Mouse (Mus musculus): ENCODE data around the gene Tmprss9. TPM values are rescaled to one million over a fixed set of nuclear protein-coding genes. Genes with fewer than 3 reads are reported as not detected.
A peak's percentile ranks its signal among the peaks of the same experiment; 100 is the strongest.

Tmprss9 gene
- total and polyA plus RNA-seq, 3 experiments = 0.15 to 0.25 TPM; not detected in 1

DNA sequence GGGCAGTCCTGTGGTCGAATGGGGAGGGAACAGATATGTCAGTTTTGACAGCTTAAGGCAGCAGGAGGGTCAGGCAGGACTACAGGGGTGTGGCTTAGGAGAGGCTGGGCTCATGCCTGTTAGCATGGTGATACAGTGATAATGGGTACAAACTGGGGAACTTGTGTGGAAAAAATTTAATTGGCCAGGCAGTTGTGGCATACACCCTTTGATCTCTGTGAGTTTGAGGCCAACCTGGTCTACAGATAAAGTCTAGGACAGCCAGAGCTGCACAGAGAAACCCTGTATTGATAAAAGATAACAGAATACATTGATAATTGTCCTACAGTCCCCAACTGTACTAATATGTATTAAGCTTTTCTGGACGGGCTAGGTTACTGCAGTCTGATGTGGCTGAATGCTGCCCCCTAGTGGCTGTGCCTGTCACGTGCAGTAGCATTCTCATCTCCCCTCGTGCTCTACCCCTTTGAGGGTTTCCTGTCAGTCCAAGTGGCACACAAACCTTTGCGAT lies 8.5 kb downstream of the Tmprss9 start (continued):
- TF ChIP-seq CHD1 (IDR thresholded peaks at IDR 0.05; ENCODE audit: low read depth, low read length) = no peak

DNA sequence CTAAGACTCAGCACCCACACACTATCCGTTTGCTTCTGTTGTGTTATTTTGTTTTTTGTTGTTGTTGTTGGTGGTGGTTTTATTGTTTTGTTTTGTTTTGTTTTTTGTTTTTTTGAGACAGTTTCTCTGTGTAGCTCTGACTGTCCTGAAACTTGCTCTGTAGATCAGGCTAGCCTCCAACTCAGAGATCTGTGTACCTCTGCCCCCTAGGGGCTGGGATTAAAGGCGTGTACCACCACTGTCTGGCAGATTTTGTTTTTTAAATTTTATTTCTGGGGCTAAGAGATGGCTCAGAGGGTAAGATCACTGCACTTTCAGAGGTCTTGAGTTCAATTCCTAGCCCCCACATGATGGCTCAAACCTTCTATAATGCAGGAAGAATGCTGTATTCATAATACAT lies 9.3 kb downstream of the Tmprss9 start:
- no peaks in the 10 kb centered on the region for H3K27me3 ChIP-seq (ENCODE audit: control insufficient read depth in 1 of 2, insufficient read depth in 2 of 2, low read length in 2 of 2)
- H3K9ac ChIP-seq (ENCODE audit: control insufficient read depth, low read depth, low read length, poor library complexity, severe bottlenecking) = no peak overlapping the region
- H3K4me3 ChIP-seq (ENCODE audit: control insufficient read depth in 1 of 2, insufficient read depth in 1 of 2, low read depth in 2 of 2, low read length in 2 of 2) = no peak overlapping the region
- H3K79me2 ChIP-seq (ENCODE audit: control insufficient read depth, insufficient read depth, low read length, poor library complexity) = no peaks in the 10 kb centered on the region
- no peak overlapping the region for H3K27ac ChIP-seq (ENCODE audit: control insufficient read depth, low read depth, low read length)
- peaks cover 2 to 11% of the 10 kb centered on the region in 2 experiments; a peak in 3 of 4 replicates for H3K4me1 ChIP-seq (ENCODE audit: control insufficient read depth in 1 of 2, insufficient read depth in 2 of 2, low read length in 2 of 2)
- DNase-seq (ENCODE audit: low read depth, low spot score) = peak; percentile 63
- H3K9me3 ChIP-seq (replicated peaks; ENCODE audit: insufficient read depth, low read length) = no peaks in the 10 kb centered on the region
- no peaks in the 10 kb centered on the region for H3K36me3 ChIP-seq (ENCODE audit: control insufficient read depth in 1 of 2, insufficient read depth in 2 of 2, low read length in 2 of 2)
- TF ChIP-seq POLR2AphosphoS5 (IDR thresholded peaks at IDR 0.05; ENCODE audit: borderline replicate concordance, low read depth, low read length) (no peak), TCF12 (IDR thresholded peaks at IDR 0.05; ENCODE audit: low read depth, low read length) (no peak), CHD1 (IDR thresholded peaks at IDR 0.05; ENCODE audit: low read depth, low read length) (no peak), CTCF (IDR thresholded peaks at IDR 0.05 in 2 of 3, conservative IDR thresholded peaks at IDR 0.05 in 1 of 3; ENCODE audit: control insufficient read depth in 1 of 3, insufficient read depth in 1 of 3, low read depth in 2 of 3, low read length in 3 of 3, poor library complexity in 1 of 3, severe bottlenecking in 1 of 3) (peak in 2 of 3 experiments; percentile 50 to 60; a peak in 4 of 6 replicates), ZC3H11A (IDR thresholded peaks at IDR 0.05; ENCODE audit: low read depth, low read length) (0 out of 2 replicates have a peak, but pooled peaks have one; percentile 12), MAFK (IDR thresholded peaks at IDR 0.05; ENCODE audit: borderline replicate concordance, low read depth, low read length) (no peak), SMC3 (IDR thresholded peaks at IDR 0.05; ENCODE audit: low read depth, low read length) (peak; percentile 52), ETS1 (IDR thresholded peaks at IDR 0.05; ENCODE audit: low read depth, low read length) (no peak), USF1 (IDR thresholded peaks at IDR 0.05; ENCODE audit: low read depth, low read length) (no peak), NRF1 (IDR thresholded peaks at IDR 0.05; ENCODE audit: insufficient read depth, low read depth, low read length, poor library complexity, severe bottlenecking) (no peak), BHLHE40 (IDR thresholded peaks at IDR 0.05; ENCODE audit: borderline replicate concordance, low read depth, low read length) (no peak), MEF2A (IDR thresholded peaks at IDR 0.05; ENCODE audit: extremely low read depth, insufficient replicate concordance, low read depth, low read length, poor library complexity, severe bottlenecking) (no peak), RAD21 (IDR thresholded peaks at IDR 0.05; ENCODE audit: low read depth, low read length) (peak; percentile 30), MYC (IDR thresholded peaks at IDR 0.05; ENCODE audit: low read depth, low read length) (no peak)

DNA sequence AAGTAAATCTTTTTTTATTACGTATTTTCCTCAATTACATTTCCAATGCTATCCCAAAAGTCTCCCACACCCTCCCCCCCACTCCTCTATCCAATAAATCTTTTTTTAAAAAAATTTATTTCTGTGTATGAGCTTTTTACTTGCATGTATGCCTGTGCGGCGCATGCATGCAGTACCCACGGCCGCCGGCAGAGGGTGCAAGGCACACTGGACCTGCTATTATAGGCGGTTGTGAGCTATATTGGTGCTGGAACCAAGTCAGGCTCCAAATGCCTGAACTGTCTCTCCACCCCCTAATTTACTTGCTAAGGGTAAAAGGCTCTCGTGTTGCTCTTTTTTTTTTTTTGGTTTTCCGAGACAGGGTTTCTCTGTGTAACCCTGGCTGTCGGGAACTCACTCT lies 9.7 kb downstream of the Tmprss9 start:
- Histone ChIP-seq H3K36me3 (ENCODE audit: control insufficient read depth in 1 of 2, insufficient read depth in 2 of 2, low read length in 2 of 2) (no peaks in the 10 kb centered on the region), H3K79me2 (ENCODE audit: control insufficient read depth, insufficient read depth, low read length, poor library complexity) (no peaks in the 10 kb centered on the region), H3K4me3 (ENCODE audit: control insufficient read depth in 1 of 2, insufficient read depth in 1 of 2, low read depth in 2 of 2, low read length in 2 of 2) (no peak overlapping the region), H3K9me3 (replicated peaks; ENCODE audit: insufficient read depth, low read length) (no peaks in the 10 kb centered on the region), H3K9ac (ENCODE audit: control insufficient read depth, low read depth, low read length, poor library complexity, severe bottlenecking) (no peak overlapping the region), H3K27ac (ENCODE audit: control insufficient read depth, low read depth, low read length) (no peak overlapping the region), H3K4me1 (ENCODE audit: control insufficient read depth in 1 of 2, insufficient read depth in 2 of 2, low read length in 2 of 2) (peaks cover 2 to 11% of the 10 kb centered on the region in 2 experiments; a peak in 3 of 4 replicates), H3K27me3 (ENCODE audit: control insufficient read depth in 1 of 2, insufficient read depth in 2 of 2, low read length in 2 of 2) (no peaks in the 10 kb centered on the region)
- peak; percentile 86 for DNase-seq (ENCODE audit: low read depth, low spot score)
- TF ChIP-seq POLR2A (IDR thresholded peaks at IDR 0.05; ENCODE audit: control insufficient read depth in 1 of 2, insufficient read depth in 1 of 2, low read depth in 1 of 2, low read length in 2 of 2, poor library complexity in 1 of 2) = no peak
- no peak for TF ChIP-seq ELF1 (IDR thresholded peaks at IDR 0.05; ENCODE audit: low read depth, low read length)
- TF ChIP-seq SIN3A (IDR thresholded peaks at IDR 0.05; ENCODE audit: low read length) = no peak; the same call in 1 of the 2 replicates
- peak; percentile 76 for TF ChIP-seq ZC3H11A (IDR thresholded peaks at IDR 0.05; ENCODE audit: low read depth, low read length)
- no peak for TF ChIP-seq CHD1 (IDR thresholded peaks at IDR 0.05; ENCODE audit: low read depth, low read length)
- no peak for TF ChIP-seq BHLHE40 (IDR thresholded peaks at IDR 0.05; ENCODE audit: borderline replicate concordance, low read depth, low read length)
- TF ChIP-seq UBTF (IDR thresholded peaks at IDR 0.05; ENCODE audit: borderline replicate concordance, insufficient read depth, low read depth, low read length) = no peak
- TF ChIP-seq SMC3 (IDR thresholded peaks at IDR 0.05; ENCODE audit: low read depth, low read length) = peak; percentile 94
- TF ChIP-seq MYB (IDR thresholded peaks at IDR 0.05; ENCODE audit: low read depth, low read length) = no peak
- peak; percentile 82 to 95 (median 88) for TF ChIP-seq CTCF (IDR thresholded peaks at IDR 0.05 in 2 of 3, conservative IDR thresholded peaks at IDR 0.05 in 1 of 3; ENCODE audit: control insufficient read depth in 1 of 3, insufficient read depth in 1 of 3, low read depth in 2 of 3, low read length in 3 of 3, poor library complexity in 1 of 3, severe bottlenecking in 1 of 3)
- no peak for TF ChIP-seq NRF1 (IDR thresholded peaks at IDR 0.05; ENCODE audit: insufficient read depth, low read depth, low read length, poor library complexity, severe bottlenecking)
- no peak for TF ChIP-seq USF2 (IDR thresholded peaks at IDR 0.05; ENCODE audit: borderline replicate concordance in 1 of 2, insufficient read depth in 1 of 2, low read depth in 1 of 2, low read length in 2 of 2)
- no peak for TF ChIP-seq TAL1 (IDR thresholded peaks at IDR 0.05; ENCODE audit: low read length)
- no peak for TF ChIP-seq ZMIZ1 (IDR thresholded peaks at IDR 0.05; ENCODE audit: low read depth, low read length)
- TF ChIP-seq TBP (IDR thresholded peaks at IDR 0.05; ENCODE audit: low read depth, low read length) = no peak
- no peak for TF ChIP-seq MAZ (IDR thresholded peaks at IDR 0.05; ENCODE audit: low read depth, low read length)
- TF ChIP-seq MAX (IDR thresholded peaks at IDR 0.05; ENCODE audit: low read length) = no peak
- TF ChIP-seq HCFC1 (IDR thresholded peaks at IDR 0.05; ENCODE audit: low read depth, low read length) = no peak
- no peak for TF ChIP-seq ETS1 (IDR thresholded peaks at IDR 0.05; ENCODE audit: low read depth, low read length)
- TF ChIP-seq MAFK (IDR thresholded peaks at IDR 0.05; ENCODE audit: borderline replicate concordance, low read depth, low read length) = no peak
